Mouse (Mus musculus) kidney, adult 8-10 months (tissue): ENCODE measurements around the gene Rundc3a.
"Not testable (repeated sequence)": the region's sequence is repeated elsewhere in the genome, so short reads cannot be mapped to it uniquely, and the experiment has no call there.

Experiments used
- DNase-seq, 2 experiments: peaks; one replicate each; pipeline ENCODE4 v3.0.0; 2022

The Rundc3a gene

DNA sequence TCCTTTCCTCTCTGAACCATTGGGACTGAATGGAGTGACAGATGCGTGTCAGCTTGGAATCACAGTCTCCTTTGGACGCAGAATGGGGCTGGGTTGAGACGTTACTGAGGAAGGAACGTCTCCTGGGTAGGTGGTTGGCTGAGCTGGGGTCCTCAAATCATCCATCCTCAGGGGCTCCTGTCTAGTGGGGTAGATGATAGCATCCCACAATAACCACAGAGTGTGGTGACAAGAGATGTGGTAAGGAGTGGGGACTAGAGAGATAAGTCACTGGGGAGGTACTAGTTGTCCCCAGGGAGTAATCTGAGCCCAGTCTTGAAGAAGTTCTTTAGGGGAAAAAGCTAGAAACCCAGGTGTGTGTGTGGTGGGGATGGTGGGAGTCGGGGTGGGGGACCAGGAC lies 24.9 kb upstream of the Rundc3a start:
- no peak for DNase-seq

DNA sequence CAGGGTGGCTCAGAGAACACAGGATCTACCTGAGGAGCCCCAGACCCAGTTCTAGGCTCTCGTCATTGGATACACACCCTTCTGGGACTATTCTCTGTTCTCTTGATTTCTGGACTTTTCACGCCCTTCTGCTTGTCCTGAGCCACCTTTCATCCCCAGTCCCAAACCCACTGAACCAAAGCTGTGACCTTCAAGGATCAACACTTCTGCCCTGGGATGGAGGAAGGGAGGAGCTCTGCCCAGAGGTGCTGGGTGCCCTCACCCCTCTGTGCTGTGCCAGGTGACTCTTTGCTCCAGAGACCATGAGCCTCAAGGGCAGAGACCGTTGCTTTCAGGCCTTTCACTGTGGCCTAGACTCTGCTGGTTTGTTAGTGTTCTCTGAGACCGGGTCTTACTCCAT lies 23.9 kb upstream of the Rundc3a start:
- DNase-seq, result peak; percentile 74 to 78

DNA sequence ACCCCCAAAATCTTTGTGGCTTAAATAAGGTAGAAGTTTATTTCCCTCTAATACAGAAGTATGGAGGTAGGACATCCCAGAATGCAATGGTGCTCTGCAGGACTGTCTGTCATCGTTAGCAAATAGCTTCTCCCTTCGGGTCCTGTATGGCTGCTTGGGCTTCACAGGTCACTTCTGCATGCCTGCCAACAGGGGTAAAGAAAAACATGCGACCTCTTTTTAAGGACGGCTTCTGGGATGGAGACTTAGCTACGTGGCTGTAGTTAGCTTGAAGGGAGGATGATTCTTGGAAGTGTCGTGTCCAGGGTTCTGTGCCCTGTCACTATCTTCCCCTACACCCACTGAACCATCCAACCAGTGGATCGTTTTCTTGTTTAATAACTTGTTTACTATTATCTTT lies 22.9 kb upstream of the Rundc3a start:
- no peak for DNase-seq

DNA sequence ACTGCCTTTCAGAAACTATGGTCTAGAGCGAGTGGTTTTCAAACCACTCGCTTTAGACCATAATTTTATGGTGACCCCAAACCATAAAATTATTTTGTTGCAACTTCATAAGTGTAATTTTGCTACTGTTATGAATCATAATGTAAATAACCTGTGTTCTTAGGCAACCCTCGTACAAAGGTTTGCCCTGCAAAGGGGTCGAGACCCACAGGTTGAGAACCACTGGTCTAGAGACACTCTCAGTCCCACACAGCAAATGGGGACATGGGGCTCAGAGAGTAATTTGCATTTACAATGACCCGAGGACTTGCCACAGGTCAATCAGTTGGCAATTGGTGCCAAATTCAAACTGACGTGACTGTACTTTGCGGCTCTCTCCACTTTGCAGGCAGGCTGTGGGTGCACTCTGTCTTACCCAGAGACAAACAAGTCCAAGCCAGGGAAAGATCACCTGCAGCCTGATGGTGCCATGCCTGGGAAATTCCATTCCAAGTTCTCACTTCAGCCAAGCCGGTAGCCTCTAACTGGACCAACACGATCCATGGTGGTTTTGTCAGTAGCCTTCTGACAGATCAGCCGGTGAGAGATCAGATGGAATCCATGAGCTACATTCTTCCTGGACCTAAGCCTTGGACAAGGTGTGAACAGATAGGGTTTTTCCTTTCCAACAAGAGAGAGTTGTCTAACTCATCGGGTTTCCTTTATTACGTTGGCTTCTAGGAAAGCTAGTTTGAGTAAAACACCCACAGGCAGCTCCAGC lies 21.1 kb upstream of the Rundc3a start:
- no peak for DNase-seq

DNA sequence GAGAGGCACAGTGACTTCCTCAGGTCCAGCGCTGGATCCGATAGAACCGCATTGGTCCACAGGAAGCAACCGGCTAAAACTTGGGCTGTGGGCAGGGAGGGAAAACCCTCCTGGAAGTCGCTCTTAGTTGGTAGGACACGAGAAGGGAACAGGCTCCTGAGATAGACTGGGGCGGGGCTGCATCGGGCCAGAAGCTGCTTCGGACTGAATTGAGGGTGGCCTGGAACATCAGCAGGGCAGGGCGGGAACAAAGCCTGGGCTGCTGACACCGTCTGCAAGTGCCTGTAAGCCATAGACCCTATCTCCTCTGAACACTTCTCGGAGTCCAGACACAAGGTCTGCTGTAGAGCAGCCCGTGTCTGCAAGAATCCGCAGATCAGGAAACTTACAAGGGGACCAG lies 20.3 kb upstream of the Rundc3a start:
- DNase-seq, result no peak

DNA sequence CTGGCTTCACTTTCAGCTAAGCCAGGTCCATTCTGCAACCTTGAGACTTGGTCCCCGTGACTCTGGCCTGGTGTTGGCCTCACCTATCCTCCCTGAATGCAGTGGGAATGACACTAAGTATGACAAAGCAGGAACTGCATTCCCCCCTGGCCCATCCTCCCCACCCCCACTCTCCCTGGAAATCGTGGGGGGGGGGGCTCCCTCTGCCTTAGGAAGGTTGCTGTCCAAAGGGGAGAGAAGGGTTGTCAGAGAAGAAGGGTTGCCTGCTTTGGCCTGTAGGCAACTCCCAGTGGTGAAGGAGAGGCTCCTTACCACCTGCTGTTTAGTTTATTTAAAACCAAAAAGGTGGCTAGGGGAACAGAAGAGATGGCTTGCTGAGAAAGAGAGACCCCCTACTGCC lies 19.6 kb upstream of the Rundc3a start:
- no peak for DNase-seq

DNA sequence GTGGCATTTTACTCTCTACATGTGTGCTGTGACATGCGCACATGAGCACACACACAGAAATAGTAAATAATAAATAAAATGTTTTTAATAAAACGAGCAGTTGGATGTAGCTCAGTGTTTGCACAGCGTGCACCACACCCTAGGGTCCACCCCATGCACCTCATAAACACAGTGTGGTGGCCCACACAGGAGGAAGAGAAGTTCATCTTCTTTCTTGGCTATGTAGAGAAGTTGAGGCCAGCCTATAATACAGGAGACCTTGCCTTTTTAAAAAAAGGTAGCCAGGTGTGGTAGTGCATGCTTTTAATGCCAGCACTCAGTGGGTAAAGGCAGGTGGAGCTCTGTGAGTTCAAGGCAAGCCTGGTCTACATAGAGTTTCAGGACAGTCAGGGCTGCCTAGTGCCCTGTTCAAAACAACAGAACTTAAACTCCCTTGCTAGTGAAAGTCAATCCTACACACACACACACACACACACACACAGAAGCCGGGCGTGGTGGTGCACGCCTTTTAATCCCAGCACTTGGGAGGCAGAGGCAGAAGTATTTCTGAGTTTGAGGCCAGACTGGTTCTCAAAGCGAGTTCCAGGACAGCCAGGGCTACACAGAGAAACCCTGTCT lies 19.0 kb upstream of the Rundc3a start:
- DNase-seq, result no peak

DNA sequence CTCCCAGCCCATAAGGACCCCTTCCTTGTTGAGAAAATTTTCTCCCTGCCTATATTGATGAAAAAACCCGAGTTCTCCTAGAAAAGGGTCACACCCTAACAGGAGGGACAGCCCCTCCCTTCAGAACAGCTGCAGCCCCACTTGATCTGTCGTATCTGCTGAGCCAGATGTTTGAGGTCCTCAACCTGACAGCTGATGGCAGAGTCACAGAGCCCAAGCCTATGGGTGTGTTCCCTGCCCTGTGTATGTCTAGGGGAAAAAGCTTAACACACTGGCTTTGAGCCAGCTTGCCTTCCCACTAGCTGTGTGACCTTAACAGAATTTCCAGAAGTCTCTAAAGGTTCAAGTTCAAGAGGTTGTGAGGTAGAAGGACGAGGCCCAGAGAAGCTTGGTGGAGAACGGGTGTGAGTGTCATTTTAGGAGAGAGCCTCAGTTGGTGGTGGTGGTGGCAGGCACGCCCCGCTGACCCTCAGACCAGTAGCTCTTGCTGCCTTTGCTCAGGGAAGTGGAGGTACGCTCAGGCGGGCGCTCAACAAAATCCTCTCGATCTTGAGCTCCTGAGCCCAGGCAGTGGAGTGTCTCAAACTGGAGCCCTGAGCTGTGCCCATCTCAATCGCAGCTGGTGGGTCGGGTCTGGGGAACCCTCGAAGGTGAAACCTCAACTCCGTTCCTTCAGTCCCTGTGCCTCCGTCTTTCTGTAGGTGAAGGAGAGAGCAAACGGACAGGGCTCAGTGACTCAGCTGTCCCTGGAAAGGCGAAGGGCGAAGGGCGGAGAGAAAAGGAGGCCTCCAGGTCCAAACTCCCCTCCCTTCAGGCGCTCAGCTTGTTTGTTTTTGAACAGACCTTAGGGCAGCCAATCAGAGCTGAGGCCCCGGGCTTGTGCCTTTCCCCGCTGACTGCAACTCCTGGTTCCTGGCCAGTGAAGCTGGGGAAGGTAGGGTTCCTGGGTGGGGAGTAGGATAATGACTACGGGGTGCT lies 17.7 kb upstream of the Rundc3a start:
- DNase-seq, result peak; percentile 83 to 91

DNA sequence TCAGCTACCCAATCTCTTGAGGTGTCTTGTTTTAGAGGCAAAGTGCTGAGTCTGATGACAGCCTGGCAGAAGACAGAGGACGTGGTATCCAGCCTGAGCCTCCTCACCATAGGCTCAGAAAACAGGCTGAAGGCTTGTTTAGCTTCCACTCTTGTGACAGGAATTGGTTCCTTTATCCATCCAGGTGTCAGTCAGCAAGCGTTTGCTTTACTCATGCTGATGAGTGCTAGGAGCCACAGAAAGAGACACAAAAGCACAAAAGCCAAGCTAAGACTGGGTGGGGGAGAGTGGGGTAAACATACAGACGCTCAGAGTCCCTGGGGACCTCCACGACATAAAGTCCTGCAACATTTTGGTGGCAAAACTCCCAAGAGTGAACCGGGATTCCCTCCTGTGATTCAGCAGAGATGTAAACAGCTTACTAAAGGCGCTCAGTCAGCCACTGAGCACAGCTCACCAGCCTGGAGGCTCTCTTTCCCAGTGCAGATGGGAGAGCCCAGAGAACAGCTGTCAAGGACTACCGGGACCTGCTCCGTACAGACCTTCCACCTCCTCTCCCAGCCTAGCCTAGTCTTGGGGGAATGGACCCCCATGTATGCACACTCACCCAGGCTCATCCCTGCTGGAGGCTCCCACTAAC lies 16.9 kb upstream of the Rundc3a start:
- no peak for DNase-seq

DNA sequence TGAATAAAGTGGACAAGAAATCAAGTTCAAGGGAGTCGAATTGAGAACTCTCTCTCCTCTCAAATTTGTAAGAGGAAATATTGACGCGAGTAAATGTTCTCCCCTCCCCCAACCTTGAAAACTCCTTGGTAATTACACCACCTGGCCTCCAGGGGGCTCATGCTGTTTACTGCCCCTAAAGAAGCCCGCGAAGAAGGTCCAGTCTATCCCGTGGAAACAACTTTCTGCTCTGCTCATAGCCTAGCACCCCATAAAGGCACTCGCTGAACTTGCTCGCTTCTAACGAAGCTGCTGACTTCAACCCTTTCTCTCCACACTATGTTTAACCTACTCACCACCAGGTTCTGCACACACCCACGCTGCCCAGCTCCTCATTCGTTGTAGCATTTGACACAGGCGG lies 16.0 kb upstream of the Rundc3a start:
- no peak for DNase-seq

DNA sequence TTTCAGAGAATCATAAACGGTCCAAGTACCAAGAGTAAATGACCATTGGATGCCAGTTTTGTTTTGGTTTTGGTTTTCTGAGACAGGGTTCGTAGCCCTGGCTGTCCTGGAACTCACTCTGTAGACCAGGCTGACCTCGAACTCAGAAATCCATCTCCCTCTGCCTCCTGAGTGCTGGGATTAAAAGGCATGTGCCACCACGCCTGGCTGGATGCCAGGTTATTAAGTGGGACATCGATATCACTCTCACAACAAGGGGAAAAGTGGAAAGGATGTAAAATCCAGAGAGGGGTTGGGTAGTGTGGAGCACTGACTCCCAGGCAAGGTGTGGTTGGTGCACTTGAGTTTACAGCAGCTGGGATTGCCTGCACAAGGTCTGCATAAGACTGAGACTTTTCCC lies 13.1 kb upstream of the Rundc3a start:
- DNase-seq, result no peak

DNA sequence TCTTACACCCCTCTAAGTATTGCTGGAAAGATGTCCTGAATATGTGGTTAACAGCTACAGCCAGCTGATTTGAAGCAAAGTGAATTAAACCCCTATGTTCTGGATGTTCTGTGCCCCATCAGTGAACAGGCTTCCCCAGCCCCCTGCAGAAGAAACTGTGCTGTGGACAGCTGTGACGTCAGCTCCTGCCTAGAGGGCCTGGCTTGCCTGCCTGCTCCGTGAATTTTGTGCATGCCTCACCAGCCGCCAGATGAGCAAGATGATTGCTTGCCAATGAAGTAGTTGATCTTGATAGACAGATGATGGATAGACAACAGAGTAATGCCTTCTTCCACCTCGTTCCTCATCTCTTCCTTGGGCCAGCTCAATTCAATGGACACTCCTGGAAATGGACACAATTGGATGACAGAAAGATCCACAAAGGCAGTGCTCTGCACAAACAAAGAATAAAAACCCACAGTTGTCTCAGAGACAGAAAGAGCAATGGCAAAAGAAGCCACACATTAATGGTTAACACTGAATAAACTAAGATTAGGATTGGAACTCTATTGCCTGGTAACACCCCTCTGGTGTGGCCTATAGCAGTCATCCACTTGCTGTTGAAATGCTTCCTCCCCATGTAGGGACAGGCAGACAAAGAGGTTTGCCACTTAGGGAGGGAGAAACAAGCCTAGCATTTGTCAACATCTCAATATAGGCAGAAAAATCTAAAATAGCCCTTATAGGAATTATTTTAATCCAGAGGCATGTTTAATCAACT lies 11.7 kb upstream of the Rundc3a start:
- DNase-seq, result no peak

DNA sequence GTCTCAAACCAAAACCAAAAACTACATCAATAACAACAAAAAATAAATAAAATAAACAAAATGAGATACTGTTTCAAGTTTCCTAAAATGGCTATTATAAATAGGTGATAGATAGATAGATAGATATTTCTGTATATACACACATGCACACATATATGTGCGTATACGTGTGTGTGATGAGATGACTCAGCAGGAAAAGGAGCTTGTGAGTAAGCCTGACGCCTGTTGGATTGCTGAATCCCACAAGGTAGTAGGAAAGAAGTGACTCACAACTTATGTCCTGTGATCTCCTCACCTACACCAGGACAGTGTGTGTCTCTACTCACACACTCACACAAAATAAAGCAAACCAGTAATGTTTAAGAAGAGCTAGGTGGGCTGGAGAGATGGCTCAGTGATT lies 10.4 kb upstream of the Rundc3a start:
- no peak for DNase-seq

DNA sequence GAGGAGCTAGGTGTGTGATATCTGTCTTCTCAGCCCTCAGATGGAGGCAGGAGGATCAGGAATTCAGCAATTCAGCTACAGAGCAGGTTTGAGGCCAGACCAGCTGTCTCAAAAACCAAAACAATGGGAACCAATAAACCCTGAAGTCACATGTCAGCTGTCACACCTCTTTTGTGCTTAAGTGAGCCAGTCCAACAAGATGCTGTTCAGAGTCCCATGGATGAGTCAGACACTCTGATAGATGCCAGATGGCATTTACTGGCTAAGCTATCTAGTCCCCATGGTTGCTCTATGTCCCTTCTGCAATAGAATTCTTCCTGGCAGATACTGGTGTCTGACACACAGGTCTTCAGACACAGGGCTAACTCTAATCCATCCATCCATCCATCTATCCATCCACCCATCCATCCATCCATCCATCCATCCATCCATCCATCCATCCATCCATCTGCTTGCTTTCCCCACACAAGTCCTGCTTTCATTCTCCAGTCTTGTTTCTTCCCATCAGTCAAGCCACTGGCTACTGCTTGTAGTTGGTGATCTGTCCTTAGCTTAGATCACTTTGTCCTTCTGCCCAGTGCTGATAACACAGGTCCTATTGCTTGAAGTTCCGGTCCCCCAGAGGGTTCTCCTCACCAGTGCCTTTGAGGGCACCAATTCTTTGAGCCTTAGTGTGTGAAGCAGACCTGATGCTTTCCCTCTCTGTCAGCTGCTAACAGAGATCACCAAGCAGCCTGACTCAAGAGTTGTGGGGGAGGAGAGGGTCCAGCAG lies 9.7 kb upstream of the Rundc3a start:
- no peak for DNase-seq

DNA sequence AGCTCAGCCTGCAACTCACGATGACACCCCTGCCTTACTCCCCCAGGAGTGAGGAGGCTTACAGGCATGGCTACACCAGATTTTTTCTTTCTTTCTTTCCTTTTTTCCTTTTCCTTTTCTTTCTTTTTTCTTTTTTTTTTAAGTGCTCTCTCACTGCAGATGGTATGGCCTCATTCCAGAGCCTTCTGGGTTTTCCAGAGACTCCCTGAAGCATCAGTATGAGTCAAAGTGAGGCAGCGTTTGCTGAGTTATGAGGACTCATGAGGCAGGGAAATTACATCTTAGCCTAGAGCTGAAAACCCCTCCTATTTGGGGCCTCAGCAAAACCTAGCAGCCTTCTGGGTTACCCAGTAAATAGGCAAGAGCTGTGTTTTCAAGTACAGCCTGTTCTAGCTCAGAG lies 8.8 kb upstream of the Rundc3a start:
- DNase-seq, result no peak

DNA sequence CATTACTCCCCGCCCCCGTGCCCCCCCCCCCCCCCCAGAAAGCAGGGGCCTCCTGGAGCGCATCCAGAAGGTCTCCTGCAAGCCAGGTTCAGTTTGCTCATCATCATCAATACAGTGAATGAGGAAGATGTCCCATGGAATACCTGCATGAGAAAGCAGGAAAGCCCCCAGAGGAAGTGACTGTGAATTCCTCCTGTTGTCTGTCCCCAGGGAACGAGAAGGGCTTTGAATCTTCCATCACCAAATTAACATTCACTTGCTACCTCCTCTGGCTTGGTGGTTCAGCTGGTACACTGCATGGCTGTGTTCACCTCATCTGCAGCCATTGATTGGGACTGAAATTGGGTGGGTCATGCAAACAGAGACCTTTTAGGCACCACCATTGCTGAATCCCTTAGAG lies 8.1 kb upstream of the Rundc3a start:
- DNase-seq, result no peak

DNA sequence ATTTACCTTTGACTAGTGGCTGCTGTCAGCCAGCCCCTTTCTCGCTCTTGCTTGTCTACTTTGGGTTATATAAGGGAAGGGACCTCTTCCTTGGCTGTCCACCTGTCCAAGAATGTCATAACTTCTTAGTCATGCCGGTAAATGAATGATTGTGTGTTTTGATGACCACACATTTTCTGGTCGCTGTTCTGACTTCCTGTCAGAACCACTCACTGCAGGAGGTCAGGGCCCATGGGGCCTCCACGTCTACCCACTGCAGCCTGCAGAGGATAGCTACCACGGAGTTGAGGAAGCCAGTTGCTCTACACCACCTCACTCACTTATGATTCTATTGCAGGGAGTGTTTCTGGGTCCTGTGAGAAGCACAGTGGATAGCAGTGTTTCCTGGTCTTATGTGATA lies 7.1 kb upstream of the Rundc3a start:
- no peak for DNase-seq

DNA sequence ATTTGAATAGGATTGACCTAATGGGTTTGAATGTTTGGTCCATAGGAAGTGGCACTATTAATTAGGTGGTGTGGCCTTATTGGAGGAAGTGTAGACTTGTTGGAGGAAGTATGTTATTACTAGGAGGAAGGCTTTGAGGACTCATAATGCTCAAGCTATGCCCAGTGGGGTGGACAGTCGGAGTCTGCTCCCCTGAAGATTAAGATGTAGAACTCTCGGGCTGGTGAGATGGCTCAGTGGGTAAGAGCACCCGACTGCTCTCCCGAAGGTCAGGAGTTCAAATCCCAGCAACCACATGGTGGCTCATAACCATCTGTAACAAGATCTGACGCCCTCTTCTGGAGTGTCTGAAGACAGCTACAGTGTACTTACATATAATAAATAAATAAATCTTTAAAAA lies 3.8 kb upstream of the Rundc3a start:
- DNase-seq, result not testable (repeated sequence)

DNA sequence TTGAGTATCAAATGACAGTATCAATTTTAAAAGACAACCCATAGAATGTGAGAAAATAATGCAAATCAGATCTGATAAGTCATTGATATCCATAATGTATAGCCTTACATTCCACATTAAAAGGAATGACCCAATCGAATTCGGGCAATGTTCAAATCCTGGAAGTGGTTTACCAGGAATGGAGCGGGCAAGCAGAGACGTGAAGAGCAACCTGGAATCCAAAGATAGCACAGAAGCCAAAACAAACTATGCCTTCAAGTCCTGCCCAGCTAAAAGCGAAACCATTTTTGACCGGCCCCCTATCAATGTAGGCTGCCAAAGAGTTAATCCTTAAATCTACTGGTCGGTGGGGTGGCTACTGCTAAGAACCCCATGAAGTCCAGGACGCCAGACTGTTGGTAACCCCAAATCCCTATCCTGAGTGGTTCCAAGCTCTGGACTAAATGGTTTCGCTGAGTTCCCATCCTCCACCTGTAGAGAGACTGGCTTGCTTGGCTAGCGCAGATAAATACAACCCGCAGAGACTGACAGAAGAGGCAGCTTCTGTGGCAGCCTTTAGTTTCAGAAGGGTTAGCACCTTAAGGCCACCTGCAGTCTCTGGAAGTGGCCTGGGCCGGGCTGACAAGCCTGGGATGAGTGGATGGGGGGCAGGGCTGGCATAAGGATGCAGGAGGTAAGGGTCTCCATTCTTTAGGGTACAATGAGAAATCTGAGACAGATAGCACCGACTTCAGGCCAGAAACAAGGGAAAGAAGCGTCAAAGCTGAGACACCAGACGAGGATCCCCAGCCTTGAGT lies 564 bp upstream of the Rundc3a start:
- no peak for DNase-seq

DNA sequence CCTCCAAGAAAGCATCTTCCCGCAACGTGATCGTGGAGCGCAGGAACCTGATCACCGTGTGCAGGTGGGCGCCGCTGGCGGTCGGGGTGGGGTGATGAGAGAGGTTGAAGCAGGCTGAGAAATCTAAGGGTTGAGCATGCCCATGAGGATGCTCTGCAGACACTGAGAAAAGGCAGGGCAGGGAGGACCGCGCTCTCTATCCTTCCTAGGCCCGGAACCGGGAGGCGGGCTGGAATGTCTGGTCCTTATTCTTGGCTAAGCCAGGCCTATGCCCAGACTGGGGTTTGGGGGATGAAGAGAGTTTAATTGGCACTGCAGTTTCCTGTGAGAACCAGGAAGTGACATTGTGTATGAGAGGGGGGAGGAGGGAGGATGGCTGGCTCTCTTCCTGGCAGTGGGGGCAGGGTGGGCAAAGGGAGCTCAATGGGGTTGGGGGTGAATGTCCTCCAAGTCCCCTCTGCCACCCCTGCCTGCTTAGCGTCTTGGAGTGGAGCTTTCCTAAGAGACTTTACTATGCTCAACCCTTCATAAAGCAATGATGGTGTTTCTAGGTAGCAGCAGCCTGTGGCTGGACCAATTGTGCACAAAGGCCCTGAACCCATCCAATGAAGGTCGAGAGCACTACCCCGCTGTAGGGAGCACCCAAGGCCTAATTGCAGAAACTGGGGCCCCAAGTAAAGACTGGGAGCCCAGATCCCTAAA lies 667 bp downstream of the Rundc3a start:
- DNase-seq, result no peak
